Mouse (Mus musculus) hindbrain, embryonic 14.5 days (tissue): ENCODE measurements around the gene Slc39a1. TPM values are rescaled to one million over a fixed set of nuclear protein-coding genes. Genes with fewer than 3 reads are reported as not detected.

ENCODE experiments used
- ATAC-seq: fragments of 200-750 bp; cut with Nextera tagmentation; 2 replicates; pipeline ENCODE4 v1.8.0; 2017; ENCODE audit warnings: moderate number of reproducible peaks, mild to moderate bottlenecking, moderate TSS enrichment, moderate library complexity; ENCODE audit not compliant: low FRiP score
- DNase-seq: peaks from one replicate; pipeline ENCODE4 v3.0.0-alpha.2; 2015; ENCODE audit warnings: low spot score
- H3K27ac ChIP-seq: fragments of 300-500 bp; sonication (generic); 2 replicates; pipeline ENCODE4 v1.5.1; 2014; ENCODE audit warnings: mild to moderate bottlenecking, moderate library complexity
- H3K27me3 ChIP-seq: fragments of 300-500 bp; sonication (generic); 2 replicates; pipeline ENCODE4 v1.6.1; 2014; ENCODE audit warnings: mild to moderate bottlenecking, low read length, mixed read lengths; ENCODE audit not compliant: control insufficient read depth, insufficient read depth
- H3K36me3 ChIP-seq: fragments of 300-500 bp; sonication (generic); replicated peaks from 2 replicates; pipeline ENCODE4 v1.6.1; 2014; ENCODE audit not compliant: control insufficient read depth, insufficient read depth
- H3K4me1 ChIP-seq: fragments of 300-500 bp; sonication (generic); replicated peaks from 2 replicates; pipeline ENCODE4 v1.6.1; 2014; ENCODE audit warnings: antibody characterized with exemption, low read length, mixed read lengths; ENCODE audit not compliant: control insufficient read depth, insufficient read depth
- H3K4me2 ChIP-seq: fragments of 300-500 bp; sonication (generic); replicated peaks from 2 replicates; pipeline ENCODE4 v1.6.1; 2014; ENCODE audit warnings: mild to moderate bottlenecking, moderate library complexity
- H3K4me3 ChIP-seq: fragments of 300-500 bp; sonication (generic); replicated peaks from 2 replicates; pipeline ENCODE4 v1.5.1; 2014; ENCODE audit warnings: mild to moderate bottlenecking, low read length
- H3K9ac ChIP-seq: fragments of 300-500 bp; sonication (generic); 2 replicates; pipeline ENCODE4 v1.6.1; 2014
- H3K9me3 ChIP-seq: fragments of 300-500 bp; sonication (generic); 2 replicates; pipeline ENCODE4 v1.6.1; 2016; ENCODE audit warnings: low read length; ENCODE audit not compliant: control insufficient read depth
- WGBS: fragments of 180-500 bp; shearing (Covaris S2); extraction: QIAGEN DNeasy Blood & Tissue Kit; methylation state at CpG from one replicate; pipeline ENCODE4 v1.1.7; 2014; 5-methylcytosine and 5-hydroxymethylcytosine counted together
- polyA plus RNA-seq: library from polyadenylated mRNA; unstranded; fragments of >200 nt; fragmentation: Nextera tagmentation; extraction: Ambion mirVana; gene quantifications from 2 replicates; pipeline ENCODE4 v1.2.1, GENCODE M21; 2014

The Slc39a1 gene
- polyA plus RNA-seq, 1 experiment from 2014 or later: 48.0 TPM

DNA sequence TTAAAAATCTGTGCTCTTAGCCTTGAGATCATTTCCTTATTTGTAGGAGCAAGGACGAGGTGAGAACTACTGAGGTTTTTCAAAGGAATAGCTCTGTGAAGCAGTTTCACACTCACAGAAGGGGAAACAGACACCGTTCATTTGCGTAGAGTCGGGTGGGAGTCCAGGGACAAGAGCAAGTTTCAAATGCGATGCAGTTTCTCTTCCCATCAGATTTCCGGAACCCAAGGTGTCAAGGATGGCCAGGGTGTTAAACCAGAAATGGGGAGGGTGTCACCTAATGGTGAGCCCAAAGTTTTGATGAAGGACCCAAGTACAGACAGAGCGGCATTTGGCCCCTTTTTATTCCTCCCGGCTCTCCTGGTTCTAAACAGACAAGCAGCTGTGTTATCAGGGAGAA lies 16.9 kb upstream of the Slc39a1 start:
- H3K4me3 ChIP-seq: peak overlapping the region; percentile 63
- H3K4me1 ChIP-seq: peaks cover 11% of the 10 kb centered on the region
- peak overlapping the region; percentile 70 for H3K9ac ChIP-seq
- peak overlapping the region; percentile 82 for H3K27ac ChIP-seq
- DNase-seq (no peak), ATAC-seq (peak; percentile 2; the same call in 1 of the 2 replicates)
- peak overlapping the region; percentile 83 for H3K4me2 ChIP-seq
- H3K36me3 ChIP-seq: peaks cover 24% of the 10 kb centered on the region
- 19% methylated on average over 8 of the region's 8 CpGs for WGBS
- H3K27me3 ChIP-seq: no peaks in the 10 kb centered on the region
- H3K9me3 ChIP-seq: no peaks in the 10 kb centered on the region

DNA sequence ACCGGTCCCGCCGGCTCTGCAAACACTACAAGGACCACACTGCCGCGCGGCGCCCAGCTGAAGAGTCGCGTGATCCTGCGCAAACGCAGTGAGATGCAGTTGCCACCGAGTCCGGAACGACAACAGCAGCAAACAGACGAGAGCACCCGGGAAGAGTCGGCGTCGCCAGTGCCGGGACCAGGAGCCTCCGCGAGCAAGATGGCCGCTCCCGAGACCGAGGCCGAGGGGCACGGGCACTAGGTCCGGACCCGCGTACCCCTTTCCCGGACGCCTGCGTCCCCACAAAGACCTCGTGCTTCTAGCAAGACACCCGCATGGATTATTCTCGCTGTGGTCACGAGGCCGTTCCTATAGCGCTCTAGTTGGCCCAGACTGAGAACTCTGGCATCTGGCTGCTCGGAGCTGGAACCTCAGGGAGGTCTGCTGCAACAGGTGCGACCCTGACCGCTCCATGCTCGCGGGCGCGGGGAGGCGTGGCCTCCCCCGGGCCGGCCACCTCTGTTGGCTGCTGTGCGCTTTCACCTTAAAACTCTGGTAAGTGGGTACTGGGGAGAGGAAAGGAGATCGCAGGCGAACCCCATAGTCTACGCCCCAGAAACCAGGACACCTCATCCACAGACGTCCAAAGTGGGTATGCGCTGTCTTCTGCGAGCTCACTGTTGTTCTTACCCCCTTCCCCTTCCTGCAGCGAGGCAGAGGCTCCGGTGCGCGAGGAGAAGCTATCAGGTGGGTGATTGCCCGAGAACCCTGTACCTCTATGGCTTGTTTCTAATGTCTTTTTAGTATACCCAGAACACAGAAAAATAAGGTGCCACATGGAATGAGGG lies 16.3 kb upstream of the Slc39a1 start, which contains the start of gene Jtb:
Gene Jtb (plus strand): TSS at position 91 of the 827 bp plus-strand sequence.
- Histone ChIP-seq H3K4me2 (peak within 1 kb of the TSS; percentile 83), H3K9ac (peak within 1 kb of the TSS; percentile 70), H3K4me3 (peak within 1 kb of the TSS; percentile 63), H3K36me3 (peaks cover 30% of the 10 kb centered on the region), H3K9me3 (no peaks in the 10 kb centered on the region), H3K4me1 (peaks cover 11% of the 10 kb centered on the region), H3K27me3 (no peaks in the 10 kb centered on the region), H3K27ac (peak within 1 kb of the TSS; percentile 82)
- DNase-seq (peak; percentile 94), ATAC-seq (peak; percentile 98)
- WGBS: under 1% methylated on average over 61 of the region's 61 CpGs

DNA sequence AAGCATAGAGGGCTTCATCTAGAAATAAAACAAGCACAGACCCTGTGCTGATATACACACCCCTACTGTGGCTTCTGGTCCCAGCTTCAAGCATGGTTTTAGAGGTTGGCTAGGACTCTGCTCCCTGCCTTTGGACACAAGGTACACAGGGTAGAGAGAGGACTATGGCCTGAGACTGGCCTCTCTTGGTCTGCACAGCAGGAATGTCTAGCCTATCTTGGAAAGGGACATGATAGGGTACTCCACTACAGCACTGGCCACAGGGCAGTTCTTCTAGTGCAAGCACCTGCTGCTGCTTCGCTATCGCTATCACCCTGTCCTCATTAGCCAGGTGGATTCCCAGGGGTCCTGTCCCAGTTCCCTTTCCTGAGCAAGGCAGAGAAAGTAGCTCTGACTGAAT lies 6.7 kb upstream of the Slc39a1 start:
- H3K36me3 ChIP-seq: peaks cover 9% of the 10 kb centered on the region
- WGBS: 74% methylated on average over 2 of the region's 2 CpGs
- H3K4me1 ChIP-seq: peaks cover 13% of the 10 kb centered on the region
- ATAC-seq (no peak), DNase-seq (no peak)
- H3K9me3 ChIP-seq: no peaks in the 10 kb centered on the region
- no peaks in the 10 kb centered on the region for H3K27me3 ChIP-seq
- H3K4me3 ChIP-seq: no peak overlapping the region
- no peak overlapping the region for H3K9ac ChIP-seq
- H3K27ac ChIP-seq: no peak overlapping the region
- H3K4me2 ChIP-seq: no peak overlapping the region

DNA sequence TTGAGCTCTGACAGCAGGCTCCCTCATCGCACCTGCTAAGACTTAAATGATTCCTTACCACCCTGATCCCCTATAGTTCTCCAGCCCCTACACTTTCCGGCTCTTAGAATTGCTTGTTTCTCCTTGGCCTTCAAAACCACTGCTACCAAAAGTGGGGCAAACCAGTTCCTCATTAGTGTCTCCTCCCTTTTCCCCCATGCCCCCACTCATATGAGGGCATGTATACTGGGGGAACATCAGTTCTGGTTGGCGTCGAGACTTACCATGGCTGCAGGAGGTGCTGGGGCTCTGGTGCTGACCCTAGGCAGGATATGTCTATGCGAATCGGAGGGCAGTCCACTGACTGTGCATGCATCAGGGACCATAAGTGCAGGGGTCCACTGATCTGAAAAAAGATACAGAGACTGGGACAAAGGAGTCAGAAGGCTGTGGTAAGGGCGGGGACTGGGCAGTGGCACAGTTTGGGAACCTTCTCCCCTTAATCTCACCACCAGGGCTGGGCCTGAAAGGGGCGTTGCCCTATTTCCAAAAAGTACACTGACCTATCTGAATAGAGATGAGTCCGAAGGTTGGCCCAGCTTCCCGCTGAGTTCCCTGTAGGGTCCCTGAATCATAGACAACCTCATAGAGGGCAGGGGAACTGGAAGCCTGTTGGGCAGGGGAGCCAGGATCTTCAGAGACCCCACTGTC lies 6.2 kb upstream of the Slc39a1 start:
- WGBS: 90% methylated on average over 10 of the region's 10 CpGs
- peaks cover 13% of the 10 kb centered on the region for H3K4me1 ChIP-seq
- H3K4me2 ChIP-seq: no peak overlapping the region
- H3K27me3 ChIP-seq: no peaks in the 10 kb centered on the region
- no peak for DNase-seq
- H3K4me3 ChIP-seq: no peak overlapping the region
- no peak for ATAC-seq
- no peaks in the 10 kb centered on the region for H3K9me3 ChIP-seq
- no peak overlapping the region for H3K9ac ChIP-seq
- H3K36me3 ChIP-seq: peaks cover 3% of the 10 kb centered on the region; the same call in 1 of the 2 replicates
- no peak overlapping the region for H3K27ac ChIP-seq

DNA sequence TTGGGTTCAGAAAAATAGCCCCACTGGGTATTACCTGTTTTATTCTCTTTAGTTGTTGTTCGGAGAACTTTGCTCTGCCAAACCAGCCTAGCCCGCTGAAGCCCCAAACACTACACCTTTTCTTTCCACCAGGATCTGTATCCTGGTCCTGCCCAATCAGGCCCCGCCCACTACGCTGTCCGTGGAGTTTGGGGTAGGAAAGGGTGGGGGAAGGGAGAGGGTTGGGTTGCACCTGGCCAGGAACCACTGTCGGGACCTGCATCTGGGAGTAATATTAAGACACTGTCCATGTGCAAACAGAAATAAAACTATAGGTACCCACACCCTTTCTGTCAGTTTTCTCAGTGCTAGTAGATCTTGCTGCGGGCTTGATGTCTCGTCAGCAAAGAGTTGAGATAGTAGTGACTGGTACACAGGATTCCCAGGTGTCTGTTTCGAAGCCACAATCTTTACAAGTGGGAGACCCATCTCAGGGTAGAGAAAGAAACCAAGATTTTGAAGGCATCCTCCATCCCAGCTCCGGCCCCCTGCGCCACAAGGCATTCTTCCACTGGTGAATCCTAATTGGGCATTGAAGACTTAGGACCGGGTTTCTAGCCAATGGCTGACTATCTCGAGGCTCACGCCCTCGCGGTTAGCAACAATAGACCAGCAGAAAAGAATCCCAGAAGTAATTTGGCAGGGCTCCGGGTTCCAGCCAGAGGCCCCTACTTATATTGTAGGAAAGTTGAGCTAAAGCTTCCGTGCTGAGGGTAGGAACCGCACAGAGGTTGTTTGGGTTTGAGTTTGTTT lies 4.8 kb upstream of the Slc39a1 start, which contains the start of gene Creb3l4:
Gene Creb3l4 (minus strand): TSS at position 529 of the 792 bp plus-strand sequence.
- H3K4me1 ChIP-seq: peaks cover 17% of the 10 kb centered on the region
- 2% methylated on average over 19 of the region's 19 CpGs for WGBS
- H3K9ac ChIP-seq: peak within 1 kb of the TSS; percentile 35; the same call in 1 of the 2 replicates
- ATAC-seq (peak; percentile 58; the same call in 1 of the 2 replicates), DNase-seq (peak; percentile 70)
- no peaks in the 10 kb centered on the region for H3K27me3 ChIP-seq
- no peaks in the 10 kb centered on the region for H3K9me3 ChIP-seq
- peak within 1 kb of the TSS; percentile 31 for H3K4me3 ChIP-seq
- H3K36me3 ChIP-seq: no peaks in the 10 kb centered on the region
- H3K4me2 ChIP-seq: peak within 1 kb of the TSS; percentile 73
- H3K27ac ChIP-seq: no peak within 1 kb of the TSS; the same call in 1 of the 2 replicates

DNA sequence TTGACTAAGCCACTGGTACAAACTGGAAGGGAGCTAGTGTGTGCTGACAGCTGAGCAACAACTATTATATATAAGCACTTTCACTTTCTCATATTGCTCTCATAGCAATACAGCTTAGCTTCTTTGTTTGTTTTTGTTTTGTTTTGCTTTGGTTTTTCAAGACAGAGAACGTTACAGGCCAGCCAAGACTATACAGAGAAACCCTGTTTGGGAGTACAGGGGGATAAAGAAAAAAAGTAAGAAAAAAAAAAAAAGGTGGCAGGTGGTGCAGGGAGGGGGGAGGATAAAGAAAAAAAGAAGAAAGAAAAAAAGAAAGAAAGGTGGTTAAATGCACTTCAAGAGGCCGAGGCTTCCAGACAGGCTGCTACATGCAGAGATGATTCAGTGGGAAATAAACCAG lies 2.6 kb upstream of the Slc39a1 start:
- no peak for ATAC-seq

DNA sequence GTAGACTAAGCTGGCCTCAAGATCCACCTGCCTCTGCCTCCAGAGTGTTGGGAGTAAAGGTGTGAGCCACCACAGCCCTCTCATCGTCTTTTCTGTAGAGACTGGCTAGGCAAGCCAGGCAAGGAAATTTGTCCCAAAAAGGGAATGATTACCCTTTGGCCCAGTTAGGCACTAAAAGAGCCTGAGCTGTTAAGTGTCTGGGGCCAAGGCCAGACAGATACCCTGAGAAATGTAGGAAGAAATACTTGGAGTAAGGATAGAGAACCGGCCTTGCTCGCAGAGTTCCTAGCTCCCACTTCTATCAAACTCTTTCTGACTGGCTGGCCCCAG lies 377 bp upstream of the Slc39a1 start:
- DNase-seq: no peak
- H3K4me2 ChIP-seq: peak overlapping the region; percentile 68
- under 1% methylated on average over 3 of the region's 3 CpGs for WGBS
- H3K27ac ChIP-seq: peak overlapping the region; percentile 83
- H3K4me1 ChIP-seq: peaks cover 21% of the 10 kb centered on the region
- H3K9ac ChIP-seq: peak overlapping the region; percentile 73
- ATAC-seq: peak; percentile 3; the same call in 1 of the 2 replicates
- peaks cover 20% of the 10 kb centered on the region for H3K36me3 ChIP-seq
- no peaks in the 10 kb centered on the region for H3K27me3 ChIP-seq
- no peaks in the 10 kb centered on the region for H3K9me3 ChIP-seq
- H3K4me3 ChIP-seq: peak overlapping the region; percentile 57

More for the DNA sequence above, 2.6 kb upstream of the Slc39a1 start:
- H3K4me3 ChIP-seq: no peak overlapping the region
- 73% methylated on average over 2 of the region's 2 CpGs for WGBS
- no peaks in the 10 kb centered on the region for H3K9me3 ChIP-seq
- no peaks in the 10 kb centered on the region for H3K27me3 ChIP-seq
- peaks cover 5% of the 10 kb centered on the region; the same call in 1 of the 2 replicates for H3K36me3 ChIP-seq
- peaks cover 23% of the 10 kb centered on the region for H3K4me1 ChIP-seq
- no peak overlapping the region for H3K4me2 ChIP-seq
- no peak for DNase-seq
- H3K9ac ChIP-seq: no peak overlapping the region
- H3K27ac ChIP-seq: no peak overlapping the region

DNA sequence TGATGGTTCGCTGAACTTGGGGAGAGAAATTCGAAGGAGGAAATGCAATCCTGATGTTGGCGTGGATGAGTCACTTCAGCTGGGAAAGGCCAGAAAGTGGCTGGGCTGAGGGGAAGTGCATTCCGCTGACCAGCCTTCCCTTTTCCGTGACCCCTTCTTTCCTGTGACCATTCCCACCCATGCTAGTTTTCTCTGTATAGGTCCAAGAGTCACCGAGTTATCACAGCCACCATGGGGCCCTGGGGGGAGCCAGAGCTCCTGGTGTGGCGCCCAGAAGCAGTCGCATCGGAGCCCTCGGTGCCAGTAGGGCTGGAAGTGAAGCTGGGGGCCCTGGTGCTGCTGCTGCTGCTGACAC lies 751 bp downstream of the Slc39a1 start:
- ATAC-seq: no peak
- 4% methylated on average over 10 of the region's 10 CpGs for WGBS
- no peak for DNase-seq

DNA sequence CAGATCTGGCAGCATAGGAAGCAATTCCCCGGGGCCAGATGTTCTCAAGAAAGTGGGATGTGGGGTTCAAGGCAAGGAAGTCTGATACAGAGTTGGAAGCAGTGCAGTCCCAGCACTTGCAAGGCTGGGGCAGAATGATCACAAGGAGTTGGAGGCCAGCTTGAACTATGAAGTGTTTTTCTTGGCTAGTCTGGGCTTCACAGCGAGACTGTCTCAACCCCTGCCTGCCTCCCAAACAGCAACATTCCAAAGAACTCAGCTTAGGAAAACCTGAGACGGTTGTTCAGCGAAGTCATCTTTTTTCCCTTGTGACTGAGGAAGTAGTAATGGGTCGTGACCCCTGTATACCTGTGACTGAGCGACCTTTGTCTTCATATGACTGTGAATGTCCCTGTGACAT lies 2.8 kb downstream of the Slc39a1 start:
- 92% methylated on average over 6 of the region's 6 CpGs for WGBS
- ATAC-seq: no peak
- Histone ChIP-seq H3K9ac (no peak overlapping the region), H3K36me3 (peaks cover 20% of the 10 kb centered on the region), H3K4me1 (peaks cover 21% of the 10 kb centered on the region), H3K27ac (no peak overlapping the region), H3K4me2 (no peak overlapping the region), H3K9me3 (no peaks in the 10 kb centered on the region), H3K27me3 (no peaks in the 10 kb centered on the region), H3K4me3 (no peak overlapping the region)
- DNase-seq: no peak

More for the DNA sequence above, 751 bp downstream of the Slc39a1 start:
- peaks cover 10% of the 10 kb centered on the region for H3K4me1 ChIP-seq
- peak overlapping the region; percentile 68 for H3K4me2 ChIP-seq
- no peaks in the 10 kb centered on the region for H3K9me3 ChIP-seq
- H3K27ac ChIP-seq: peak overlapping the region; percentile 70
- H3K36me3 ChIP-seq: peaks cover 20% of the 10 kb centered on the region
- no peaks in the 10 kb centered on the region for H3K27me3 ChIP-seq
- H3K9ac ChIP-seq: peak overlapping the region; percentile 73
- peak overlapping the region; percentile 57 for H3K4me3 ChIP-seq
